Mouse (Mus musculus) frontal cortex, postnatal 36 days (tissue): ENCODE results near the gene Tmem37.

Source experiments
- DNase-seq, 2 experiments: peaks; one replicate each; pipeline ENCODE4 v3.0.0; 2022; ENCODE audit warnings: low spot score in 2 of 2

Gene Tmem37

GRCm38 (mm10) chr1:120093482-120094134 is 19.7 kb upstream of the Tmem37 start:
- DNase-seq = peak; percentile 88 to 92

- DNase-seq = no peak
Measured at GRCm38 (mm10) chr1:120090880-120091570, 17.2 kb upstream of the Tmem37 start.

- no peak for DNase-seq
Measured at GRCm38 (mm10) chr1:120089180-120089579, 15.3 kb upstream of the Tmem37 start.

- no peak for DNase-seq
Measured at GRCm38 (mm10) chr1:120086644-120087043, 12.8 kb upstream of the Tmem37 start.

GRCm38 (mm10) chr1:120085696-120086095 is 11.8 kb upstream of the Tmem37 start:
- DNase-seq = no peak

- DNase-seq = no peak
Measured at GRCm38 (mm10) chr1:120083921-120084517, 10.1 kb upstream of the Tmem37 start.

GRCm38 (mm10) chr1:120082957-120083585 is 9.2 kb upstream of the Tmem37 start:
- no peak for DNase-seq

GRCm38 (mm10) chr1:120080632-120081031 is 6.8 kb upstream of the Tmem37 start:
- no peak for DNase-seq

GRCm38 (mm10) chr1:120077746-120078410 is 4.0 kb upstream of the Tmem37 start:
- no peak for DNase-seq

- peak in 1 of 2 experiments; percentile 9 for DNase-seq
Measured at GRCm38 (mm10) chr1:120075507-120075906, 1.6 kb upstream of the Tmem37 start.

GRCm38 (mm10) chr1:120074931-120075330 is 1.1 kb upstream of the Tmem37 start:
- DNase-seq = no peak

- DNase-seq = no peak
Measured at GRCm38 (mm10) chr1:120074307-120074702, 431 bp upstream of the Tmem37 start.

GRCm38 (mm10) chr1:120072900-120073299 is 974 bp downstream of the Tmem37 start:
- no peak for DNase-seq

- DNase-seq = no peak
Measured at GRCm38 (mm10) chr1:120071133-120071532, 2.7 kb downstream of the Tmem37 start.

- DNase-seq = no peak
Measured at GRCm38 (mm10) chr1:120070168-120070567, 3.7 kb downstream of the Tmem37 start.

GRCm38 (mm10) chr1:120069120-120069519 is 4.8 kb downstream of the Tmem37 start:
- DNase-seq = no peak

- DNase-seq = no peak
Measured at GRCm38 (mm10) chr1:120066625-120067024, 7.2 kb downstream of the Tmem37 start.

- DNase-seq = no peak
Measured at GRCm38 (mm10) chr1:120066159-120066558, 7.7 kb downstream of the Tmem37 start.

- DNase-seq = no peak
Measured at GRCm38 (mm10) chr1:120064036-120064682, 9.7 kb downstream of the Tmem37 start.

- DNase-seq = no peak
Measured at GRCm38 (mm10) chr1:120062231-120062630, 11.6 kb downstream of the Tmem37 start.

GRCm38 (mm10) chr1:120060687-120061086 is 13.2 kb downstream of the Tmem37 start:
- no peak for DNase-seq
